Mouse (Mus musculus): ENCODE measurements around the gene Mpp6.

Mpp6 gene

GRCm38 (mm10) chr6:50228180-50228579, 118.1 kb downstream of the Mpp6 start:
- in situ Hi-C loops (cut with MboI) = no loop called here

GRCm38 (mm10) chr6:50231288-50231687, 121.2 kb downstream of the Mpp6 start:
- in situ Hi-C loops (cut with MboI) = no loop called here

DNA sequence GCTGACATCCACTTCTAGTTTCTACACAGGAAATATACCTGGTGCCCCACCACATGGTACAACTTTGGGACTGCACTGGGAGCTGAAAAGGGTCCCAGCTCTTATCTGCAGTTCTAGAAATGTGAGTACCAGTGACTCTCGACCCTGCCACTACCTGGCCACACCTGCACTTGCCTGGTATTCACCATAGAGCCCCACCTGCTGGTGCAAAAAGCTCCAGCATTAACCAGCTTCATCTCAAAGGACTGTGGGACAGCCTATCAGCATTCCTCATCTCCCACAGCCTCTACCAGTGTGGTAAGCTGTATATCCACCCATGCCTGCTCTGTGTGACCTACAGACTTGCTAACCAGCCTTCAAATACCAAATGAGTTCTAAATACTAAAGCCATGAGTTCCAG, 122.9 kb downstream of the Mpp6 start:
- in situ Hi-C loops (cut with MboI) = no loop called here

DNA sequence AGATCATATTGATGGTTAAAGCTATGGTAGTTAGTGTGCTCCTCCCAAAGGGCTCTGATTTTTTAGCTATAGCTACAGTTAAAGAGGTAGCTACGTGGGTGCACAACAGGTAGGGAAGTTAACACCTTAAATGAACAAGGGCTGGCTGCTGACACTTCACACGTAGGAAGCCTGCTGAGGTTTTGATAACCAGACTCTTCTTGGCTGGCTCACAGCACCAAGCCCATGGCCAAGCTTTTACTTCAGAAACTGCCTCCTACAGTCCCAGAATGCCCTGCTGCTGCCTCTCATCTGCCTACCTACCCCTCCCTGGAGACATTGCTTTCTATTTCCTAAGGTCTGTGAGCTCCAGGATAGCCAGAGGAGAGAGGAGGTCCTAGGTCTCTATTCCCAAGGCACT, 127.9 kb downstream of the Mpp6 start:
- in situ Hi-C loops (cut with MboI) = no loop called here

DNA sequence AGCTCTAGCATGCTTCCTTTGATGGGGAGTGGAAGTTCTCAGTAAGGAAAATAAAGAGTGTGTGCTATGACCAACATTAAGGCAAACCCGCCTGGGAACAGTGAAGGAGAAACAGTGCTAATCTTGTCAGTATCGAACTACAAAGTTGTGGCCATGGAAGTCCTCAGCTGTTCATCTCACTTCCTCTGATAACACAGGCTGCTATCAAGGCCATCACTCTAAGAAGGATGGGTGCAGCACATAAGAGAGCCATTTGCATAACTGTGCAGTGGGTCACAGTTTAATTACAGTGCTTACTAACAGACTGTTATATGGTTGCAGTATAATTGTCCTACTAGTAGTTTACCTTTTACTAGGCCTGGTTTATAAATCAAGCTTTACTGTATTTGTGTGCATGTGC, 129.9 kb downstream of the Mpp6 start:
- in situ Hi-C loops (cut with MboI) = no loop called here

- in situ Hi-C loops (cut with MboI) = no loop called here
These were observed 130.4 kb downstream of the Mpp6 start for GRCm38 (mm10) chr6:50240437-50240836.

DNA sequence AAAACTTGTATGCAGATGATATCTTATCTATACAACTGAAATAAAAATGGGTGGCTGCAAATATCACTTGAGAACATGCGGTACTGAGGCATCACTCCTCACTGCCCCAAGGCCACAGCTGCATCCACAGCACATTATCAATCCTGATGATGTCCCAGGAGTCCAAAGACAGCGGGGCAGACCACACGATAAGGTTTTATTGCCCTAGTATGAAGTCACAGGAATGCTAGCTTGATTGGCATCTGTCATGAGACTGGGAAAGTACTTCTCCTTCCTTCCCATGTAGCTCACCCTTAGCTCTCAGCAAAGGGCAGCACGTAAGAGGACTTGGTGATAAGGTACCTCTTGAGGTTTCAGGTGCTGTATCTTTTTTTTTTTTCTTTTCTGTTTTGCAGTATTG, 134.1 kb downstream of the Mpp6 start:
- in situ Hi-C loops (cut with MboI) = no loop called here

- in situ Hi-C loops (cut with MboI) = no loop called here
These were observed 134.9 kb downstream of the Mpp6 start for GRCm38 (mm10) chr6:50244967-50245366.

DNA sequence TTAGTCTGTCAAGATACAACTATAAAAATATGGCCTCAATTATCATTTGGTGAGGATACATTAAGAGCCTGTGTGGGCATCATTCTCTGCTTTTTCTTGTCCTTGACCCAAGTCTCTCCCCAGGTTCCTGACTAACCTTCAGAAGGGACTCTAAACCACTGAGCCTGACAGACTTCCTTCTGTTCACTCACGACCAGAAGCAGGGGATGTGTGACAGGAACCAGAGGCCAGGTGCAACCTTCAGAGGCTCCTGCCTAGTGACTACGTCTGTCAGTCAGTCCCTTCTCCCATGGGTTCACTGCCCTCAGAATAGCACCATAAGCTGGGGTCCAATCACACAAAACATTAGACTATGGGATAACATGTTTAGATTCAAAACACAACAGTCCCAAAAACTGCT, 137.3 kb downstream of the Mpp6 start:
- in situ Hi-C loops (cut with MboI) = no loop called here

- in situ Hi-C loops (cut with MboI) = no loop called here
These were observed 137.8 kb downstream of the Mpp6 start for GRCm38 (mm10) chr6:50247791-50248190.
